Mouse (Mus musculus) CD4-positive, CD25-positive, alpha-beta regulatory T cell, adult 9 weeks (primary cell): ENCODE data around the gene Ppp1r7. TPM values are rescaled to one million over a fixed set of nuclear protein-coding genes. Genes with fewer than 3 reads are reported as not detected.

Experiments used
- polyA plus RNA-seq: library from polyadenylated mRNA; unstranded; fragments of 100-300 nt; shearing (Covaris generic); gene quantifications from one replicate; pipeline ENCODE4 v1.2.1, GENCODE M21; 2017

Gene Ppp1r7
- 69.4 TPM for polyA plus RNA-seq

DNA sequence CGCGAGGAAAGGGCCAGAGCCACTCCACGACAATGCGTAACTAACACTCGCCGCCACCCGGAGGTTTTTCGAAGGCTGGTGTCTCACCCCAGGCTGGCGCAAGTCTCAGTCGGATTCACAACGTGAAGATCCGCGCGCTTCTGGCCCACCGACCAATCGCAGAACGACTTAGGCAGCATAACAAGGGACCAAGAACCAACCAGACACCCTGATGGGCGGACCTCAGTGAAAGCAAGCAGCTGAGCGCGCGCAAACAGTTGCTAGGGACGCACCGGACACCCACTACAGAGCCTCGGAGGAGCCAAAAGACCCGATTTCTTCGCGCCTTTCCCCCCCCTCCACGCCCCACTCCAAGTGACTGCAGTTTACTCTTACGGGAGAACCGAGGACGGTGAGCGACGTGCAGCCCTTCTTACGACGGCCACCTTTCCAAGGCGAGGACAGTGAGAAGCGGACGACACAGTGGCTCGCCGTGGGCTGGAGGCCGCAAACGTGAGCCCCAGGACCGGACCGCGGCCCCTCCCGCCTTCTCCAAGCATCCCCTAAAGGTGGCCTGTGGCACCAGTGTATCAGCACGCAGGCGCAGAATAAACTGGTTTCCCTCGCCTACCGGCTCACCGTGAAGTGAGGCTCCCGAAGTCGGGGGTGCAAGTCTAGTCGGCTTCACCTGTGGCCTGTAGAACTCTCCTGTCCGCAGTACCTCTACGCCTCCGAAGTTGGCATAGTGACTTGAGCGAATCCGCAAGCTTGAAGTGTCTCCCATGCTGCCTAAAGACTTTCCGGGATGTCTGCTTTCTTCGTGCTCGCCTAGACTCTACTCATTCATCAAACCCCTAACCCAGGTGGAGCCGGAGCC lies at the start of gene Ppp1r7, which contains the start of gene Pask:
Gene Ppp1r7 (plus strand): TSS at position 207 of the 856 bp plus-strand sequence.
Gene Pask (minus strand): TSS at position 835 of the 856 bp plus-strand sequence.

DNA sequence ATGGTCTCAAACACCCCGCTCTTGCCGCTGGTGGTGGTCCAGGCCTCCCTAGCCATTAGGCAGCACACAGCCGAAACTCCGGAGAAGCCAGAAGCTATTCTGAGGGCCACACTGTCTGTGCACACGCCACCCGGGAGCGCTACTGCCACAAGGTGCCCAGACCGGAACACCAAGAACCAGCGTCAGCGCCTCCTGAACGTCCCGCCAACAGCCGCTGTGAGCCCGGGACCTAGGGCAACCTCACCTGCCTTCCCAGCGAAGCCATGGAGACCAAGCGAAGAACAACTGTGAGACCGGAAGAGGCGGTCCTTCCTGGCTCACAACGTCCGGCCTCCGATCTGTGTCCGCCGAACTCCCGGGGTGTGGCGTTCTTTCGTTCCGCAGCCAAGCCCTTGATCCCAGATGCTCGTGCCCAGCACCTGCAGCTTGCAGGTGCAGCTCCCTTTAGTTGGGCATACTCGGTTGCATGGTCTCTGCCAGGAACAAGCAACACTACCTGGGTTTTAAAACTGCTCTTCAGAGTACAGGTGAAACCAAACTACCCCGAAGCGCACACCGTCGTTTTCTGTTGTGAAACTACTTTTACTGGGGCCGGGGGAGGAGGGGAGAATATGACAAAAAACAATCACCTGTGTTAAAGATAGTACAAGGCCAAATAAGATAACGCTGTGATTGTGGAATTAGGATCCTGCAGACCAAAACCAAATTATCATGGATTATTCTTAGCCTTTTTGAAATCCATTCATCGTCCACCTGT lies 36.9 kb upstream of the Ppp1r7 start, which contains the start of gene Mterf4:
Gene Mterf4 (minus strand): TSS at position 335 of the 757 bp plus-strand sequence.

DNA sequence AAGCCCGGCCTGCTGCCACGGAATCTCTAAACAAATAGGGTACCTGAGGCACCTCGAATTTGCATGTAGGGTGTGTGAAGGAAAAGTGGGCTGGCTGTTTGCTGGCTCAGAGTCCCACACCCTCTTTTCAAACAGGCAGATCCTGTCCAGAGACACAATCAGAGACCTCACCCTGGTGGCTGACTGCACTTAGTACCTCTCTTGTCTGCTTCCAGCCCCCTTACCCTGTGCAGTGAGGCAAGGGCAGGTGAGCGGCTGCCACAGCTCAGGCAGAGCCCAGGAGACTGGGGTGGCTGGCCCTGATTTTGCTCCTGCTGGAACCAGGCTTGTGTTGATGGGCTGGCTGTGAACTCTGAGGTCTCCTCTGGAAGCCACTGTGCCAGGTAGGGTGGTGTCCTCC lies 31.0 kb downstream of the Ppp1r7 start, which contains the start of gene Ano7:
Gene Ano7 (plus strand): TSS at position 266 of the 400 bp plus-strand sequence.

Other genes with a start within 250 kb of the Ppp1r7 start
- gene Kif1a, start 240.9 kb upstream of the Ppp1r7 start, polyA plus RNA-seq, result not detected
- not detected for gene Agxt, start 207.6 kb upstream of the Ppp1r7 start, polyA plus RNA-seq
- gene 2310007B03Rik, start 181.9 kb upstream of the Ppp1r7 start, polyA plus RNA-seq, result not detected
- gene Crocc2, start 174.1 kb upstream of the Ppp1r7 start, polyA plus RNA-seq, result not detected
- gene Sned1, start 107.0 kb upstream of the Ppp1r7 start, polyA plus RNA-seq, result 0.15 TPM
- gene Mterf4, start 36.9 kb upstream of the Ppp1r7 start, polyA plus RNA-seq, result 26.5 TPM
- 1.2 TPM for gene Pask, start 628 bp downstream of the Ppp1r7 start, polyA plus RNA-seq
- gene Ano7, start 31.1 kb downstream of the Ppp1r7 start, polyA plus RNA-seq, result 0.86 TPM
- 72.5 TPM for gene Hdlbp, start 136.0 kb downstream of the Ppp1r7 start, polyA plus RNA-seq
- gene Farp2, start 169.2 kb downstream of the Ppp1r7 start, polyA plus RNA-seq, result 1.5 TPM